Mouse (Mus musculus) megakaryocyte-erythroid progenitor cell, adult 5-6 weeks (primary cell): ENCODE results near the gene 6030458C11Rik. TPM values are rescaled to one million over a fixed set of nuclear protein-coding genes. Genes with fewer than 3 reads are reported as not detected.

Experiments used
- ATAC-seq: replicated peaks from 2 replicates; pipeline ENCODE4 v1.8.0; 2016; ENCODE audit warnings: mild to moderate bottlenecking, inconsistent platforms; ENCODE audit not compliant: severe bottlenecking, poor library complexity, low FRiP score, low TSS enrichment
- total RNA-seq, 2 experiments: library from RNA; stranded (forward) in 1 of 2; stranded (reverse) in 1 of 2; fragments of 200-1000, 215-1000 nt in 1 of 2; fragments of >200 nt in 1 of 2; fragmentation: Nextera tagmentation in 1 of 2; gene quantifications; 2 replicates each; pipeline ENCODE4 v1.2.3; 2014 to 2017

6030458C11Rik gene
- total RNA-seq, 2 experiments from 2014 or later, result 46.0 to 57.4 TPM

GRCm38 (mm10) chr15:12766848-12767247 is 57.6 kb downstream of the 6030458C11Rik start:
- no peak for ATAC-seq

- no peak for ATAC-seq
Measured at GRCm38 (mm10) chr15:12763147-12763546, 61.3 kb downstream of the 6030458C11Rik start.

DNA sequence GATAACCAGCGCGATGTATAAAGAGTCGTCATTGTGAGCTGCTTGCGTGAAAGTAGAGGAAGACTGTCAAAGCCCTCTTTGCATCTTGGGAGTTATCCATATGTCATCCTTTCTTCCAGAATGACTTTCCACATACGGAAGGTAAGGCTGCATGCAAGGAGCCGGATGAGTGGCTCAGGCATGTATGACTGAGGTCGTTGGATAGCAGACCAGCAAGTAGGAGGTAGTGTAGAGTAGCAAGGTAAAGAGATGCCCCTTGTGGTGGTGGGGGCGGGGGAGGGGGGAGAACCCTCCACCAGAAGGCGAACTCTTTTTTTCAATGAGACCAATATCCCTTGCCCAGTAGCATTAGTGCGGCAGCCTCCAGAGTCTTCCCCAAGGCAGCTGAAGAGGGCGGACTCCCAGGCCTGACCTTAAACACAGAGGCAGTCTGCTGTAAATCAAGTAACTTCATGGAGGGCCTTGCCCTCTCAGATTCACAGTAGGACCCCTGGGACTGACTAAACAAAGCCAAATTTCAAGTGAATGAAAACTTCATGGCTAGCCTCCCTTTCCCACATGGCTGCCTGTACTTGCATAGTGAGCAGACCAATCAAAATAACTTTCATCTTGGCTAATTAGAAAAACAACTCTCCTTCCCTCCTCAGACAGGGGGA is 62.1 kb downstream of the 6030458C11Rik start:
- ATAC-seq, result no peak

DNA sequence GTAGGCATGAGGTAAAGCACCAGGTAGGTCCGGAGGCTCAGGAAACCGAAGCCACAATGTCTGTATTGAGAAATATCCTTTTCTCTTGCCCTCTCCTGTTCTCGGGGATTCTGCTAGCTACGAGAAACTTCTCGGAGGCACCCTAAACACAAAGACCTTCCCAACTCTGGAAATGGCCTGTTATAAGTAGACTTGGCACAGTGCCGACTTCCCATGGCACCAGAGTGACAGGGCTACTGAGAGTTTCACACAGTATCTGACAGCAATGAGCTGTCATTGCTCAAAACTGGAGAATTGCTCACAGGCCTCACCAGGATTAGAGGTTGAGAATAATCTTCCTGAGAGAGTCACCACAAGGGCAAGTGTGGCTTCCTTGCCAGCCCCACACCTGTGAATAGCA is 63.7 kb downstream of the 6030458C11Rik start:
- ATAC-seq, result no peak

- ATAC-seq, result no peak
Measured at GRCm38 (mm10) chr15:12758461-12758860, 66.0 kb downstream of the 6030458C11Rik start.

Other genes starting within 250 kb of the 6030458C11Rik start
- gene Pdzd2, start 84.7 kb downstream of the 6030458C11Rik start, total RNA-seq (2014; fragmentation: Nextera tagmentation), result 0.07 and 2.4 TPM in 2 replicates
- gene Pdzd2, start 84.7 kb downstream of the 6030458C11Rik start, total RNA-seq (2017), result not detected in 2 replicates
- gene Drosha, start 166 bp upstream of the 6030458C11Rik start, total RNA-seq (2014; fragmentation: Nextera tagmentation), result 60.3 and 69.9 TPM in 2 replicates
- 24.3 and 32.3 TPM in 2 replicates for gene Drosha, start 166 bp upstream of the 6030458C11Rik start, total RNA-seq (2017)